Mouse (Mus musculus) neural tube, embryonic 13.5 days (tissue): ENCODE results near the gene Arfgap3. TPM values are rescaled to one million over a fixed set of nuclear protein-coding genes. Genes with fewer than 3 reads are reported as not detected.

Source experiments
- polyA plus RNA-seq: library from polyadenylated mRNA; unstranded; fragments of >200 nt; fragmentation: Nextera tagmentation; extraction: Ambion mirVana; gene quantifications from 2 replicates; pipeline ENCODE4 v1.2.1, GENCODE M21; 2015

The Arfgap3 gene
- polyA plus RNA-seq, 1 experiment from 2014 or later, result 39.6 TPM

Other genes starting within 250 kb of the Arfgap3 start
- gene Rrp7a, start 227.4 kb downstream of the Arfgap3 start, polyA plus RNA-seq, result 68.3 and 76.0 TPM in 2 replicates
- 137 and 140 TPM in 2 replicates for gene Poldip3, start 200.9 kb downstream of the Arfgap3 start, polyA plus RNA-seq
- gene Cyb5r3, start 177.7 kb downstream of the Arfgap3 start, polyA plus RNA-seq, result 130 and 140 TPM in 2 replicates
- 2.5 and 3.5 TPM in 2 replicates for gene A4galt, start 98.5 kb downstream of the Arfgap3 start, polyA plus RNA-seq
- gene Pacsin2, start 114.4 kb upstream of the Arfgap3 start, polyA plus RNA-seq, result 29.6 and 32.2 TPM in 2 replicates
- gene Ttll1, start 160.6 kb upstream of the Arfgap3 start, polyA plus RNA-seq, result 107 and 108 TPM in 2 replicates
- 1.2 and 1.5 TPM in 2 replicates for gene Bik, start 176.6 kb upstream of the Arfgap3 start, polyA plus RNA-seq
- gene Tspo, start 213.3 kb upstream of the Arfgap3 start, polyA plus RNA-seq, result 13.1 and 13.4 TPM in 2 replicates
- 33.4 and 36.3 TPM in 2 replicates for gene Mcat, start 213.5 kb upstream of the Arfgap3 start, polyA plus RNA-seq
- 37.3 and 42.0 TPM in 2 replicates for gene Ttll12, start 244.9 kb upstream of the Arfgap3 start, polyA plus RNA-seq